Mouse (Mus musculus) retina, adult 2 months (tissue): ENCODE data around the gene Calhm1.
"Not testable (repeated sequence)": the region's sequence is repeated elsewhere in the genome, so short reads cannot be mapped to it uniquely, and the experiment has no call there.

ENCODE experiments used
- DNase-seq: peaks from one replicate; pipeline ENCODE4 v3.0.0-alpha.2; 2012; ENCODE audit warnings: low read depth, low spot score

Gene Calhm1

GRCm38 (mm10) chr19:47153767-47154166 is 9.7 kb upstream of the Calhm1 start:
- DNase-seq = no peak

DNA sequence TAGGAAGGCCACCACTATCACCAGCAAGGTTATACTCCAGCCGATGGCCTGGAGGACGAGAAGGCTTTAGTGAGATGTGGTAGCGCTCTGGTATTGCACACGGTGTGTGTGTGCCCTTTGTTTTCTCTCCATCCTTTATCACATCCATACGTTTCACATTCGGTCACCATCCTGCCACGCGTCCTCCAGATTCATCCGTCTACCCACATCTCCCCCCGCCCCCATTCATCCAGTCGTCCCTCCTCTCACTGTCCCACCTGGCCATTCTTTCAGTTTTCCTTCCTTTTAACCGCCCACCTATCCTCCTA is 8.0 kb upstream of the Calhm1 start:
- DNase-seq = no peak

DNA sequence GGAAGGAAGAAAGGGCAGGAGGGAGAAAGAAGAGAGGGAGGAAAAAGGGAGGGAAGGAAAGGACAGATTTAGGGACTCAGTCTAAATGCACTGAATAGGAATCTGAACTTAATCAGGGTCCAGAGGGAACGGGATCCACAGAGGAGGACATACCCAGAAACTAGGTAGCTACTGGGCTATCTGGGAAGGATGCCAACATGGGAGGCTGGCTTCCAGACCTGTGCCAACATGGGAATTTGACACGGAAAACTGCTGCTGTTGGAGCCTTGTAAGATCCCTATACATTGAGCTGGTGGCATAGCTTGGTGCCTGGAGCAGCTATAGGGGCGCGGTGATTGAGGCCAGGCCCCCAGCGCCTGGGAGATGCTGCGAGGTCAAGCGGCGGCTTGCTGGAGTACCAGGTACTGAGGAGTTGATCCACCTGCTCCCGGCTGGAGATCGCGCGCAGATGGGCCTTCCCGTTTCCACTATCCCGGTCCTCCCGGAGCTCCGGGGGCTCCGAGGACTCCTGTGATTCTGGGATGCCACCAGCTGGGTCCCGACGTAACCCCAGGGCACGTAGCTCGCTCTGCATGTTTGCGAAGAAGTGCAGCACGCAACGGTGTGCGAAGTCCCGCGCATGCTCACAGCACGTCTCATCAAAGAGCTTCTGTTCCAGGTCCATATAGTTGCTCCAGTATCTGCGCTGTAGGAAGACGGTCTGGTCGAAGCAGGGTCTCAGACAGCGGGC is 7.4 kb upstream of the Calhm1 start:
- DNase-seq = no peak

DNA sequence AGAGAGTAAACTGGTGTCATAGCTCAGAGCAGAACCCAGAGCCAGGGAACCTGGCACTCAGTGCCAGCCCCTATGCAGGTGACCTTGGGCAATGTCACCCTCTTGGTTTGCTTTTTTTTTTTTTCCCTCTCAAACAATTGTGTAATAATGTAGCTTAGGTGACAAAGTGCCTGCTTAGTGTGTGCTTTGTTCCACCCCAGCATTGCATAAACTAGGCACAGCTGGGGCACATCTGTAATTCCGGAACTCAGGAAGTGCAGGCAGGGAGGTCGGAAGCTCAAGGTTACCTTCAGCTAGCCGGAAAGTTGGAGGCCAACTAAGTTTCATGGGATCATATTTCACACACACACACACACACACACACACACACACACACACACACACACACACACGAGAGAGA is 5.8 kb upstream of the Calhm1 start:
- DNase-seq = no peak

GRCm38 (mm10) chr19:47148267-47148847 is 4.3 kb upstream of the Calhm1 start:
- DNase-seq = no peak

DNA sequence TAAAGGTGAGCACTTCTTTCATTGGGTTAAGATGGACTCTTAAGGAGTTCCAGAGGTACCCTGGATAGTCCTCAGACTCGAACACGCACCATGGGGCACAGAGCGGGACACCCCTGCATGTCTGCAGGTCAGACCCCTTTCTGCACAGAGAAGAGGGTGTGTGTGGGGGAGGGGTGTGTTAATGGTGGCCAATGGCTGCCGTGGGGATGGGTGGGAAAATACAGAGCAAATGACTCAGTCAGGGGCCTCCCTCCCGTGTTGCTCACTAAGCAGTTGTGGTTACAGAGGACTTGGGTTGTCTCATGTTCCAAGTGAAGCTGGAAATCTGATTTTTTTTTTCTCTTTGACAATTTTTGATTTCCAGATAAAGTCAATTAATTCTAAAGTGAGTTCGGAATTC is 1.6 kb downstream of the Calhm1 start:
- no peak for DNase-seq

DNA sequence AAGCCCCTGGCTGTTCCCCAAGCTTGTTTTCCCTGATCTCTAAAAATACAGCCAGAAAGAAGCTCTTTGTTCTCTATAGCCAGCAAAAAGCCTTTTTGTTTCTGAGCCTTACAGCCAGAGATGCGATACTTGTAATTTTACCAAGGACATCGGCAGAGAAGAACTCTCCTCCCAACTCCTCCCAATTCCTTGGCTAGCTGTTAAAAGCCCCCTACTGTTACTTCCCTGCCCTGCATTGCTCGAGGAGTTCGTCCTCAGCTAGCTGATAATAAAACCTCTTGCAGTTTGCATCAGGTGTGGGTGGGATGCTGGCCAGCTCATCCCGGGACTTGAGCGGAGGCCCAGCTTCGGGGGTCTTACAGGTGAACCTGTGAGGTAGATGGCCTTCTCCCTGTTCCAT is 4.4 kb downstream of the Calhm1 start:
- not testable (repeated sequence) for DNase-seq

DNA sequence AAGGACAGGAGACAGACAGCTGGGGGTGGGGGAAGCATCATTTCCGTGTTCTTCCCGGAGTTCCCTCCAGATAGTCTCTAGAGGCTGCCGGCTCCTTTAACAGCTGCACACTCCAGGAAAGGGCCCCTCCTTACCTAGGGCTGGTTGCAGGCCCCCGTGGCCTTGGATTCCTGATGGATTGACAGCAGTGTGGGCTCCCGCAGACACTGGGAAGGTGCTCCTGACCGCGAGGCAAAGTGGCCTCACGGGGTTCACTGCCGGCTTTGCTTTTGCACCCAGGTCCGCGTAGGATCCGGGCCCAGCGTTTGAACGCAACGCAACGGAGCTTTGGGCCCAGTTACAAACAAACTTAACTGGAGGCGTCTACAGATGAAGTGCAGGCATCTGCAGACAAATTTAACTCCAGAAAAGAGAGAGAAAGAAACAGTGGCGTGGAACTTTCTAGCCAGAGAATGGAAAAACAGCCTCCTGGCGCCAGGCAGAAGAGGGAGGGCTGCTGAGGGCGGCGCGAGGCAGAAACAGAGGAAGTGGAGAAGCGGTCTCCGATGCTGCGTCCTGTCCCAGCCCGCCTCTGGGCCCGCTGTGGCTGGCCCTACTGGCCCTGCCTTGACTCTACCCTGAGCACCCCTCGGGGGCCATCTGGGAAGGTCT is 6.2 kb downstream of the Calhm1 start, which contains the start of gene Calhm2:
Gene Calhm2 (minus strand): TSS at position 524 of the 651 bp plus-strand sequence.
- DNase-seq = no peak

GRCm38 (mm10) chr19:47137051-47137581 is 6.9 kb downstream of the Calhm1 start:
- no peak for DNase-seq

- no peak for DNase-seq
Observed at GRCm38 (mm10) chr19:47136170-47136569, 7.9 kb downstream of the Calhm1 start.

- no peak for DNase-seq
Observed at GRCm38 (mm10) chr19:47135568-47135967, 8.5 kb downstream of the Calhm1 start.

- DNase-seq = no peak
Observed at GRCm38 (mm10) chr19:47133161-47133560, 10.9 kb downstream of the Calhm1 start.

- DNase-seq = no peak
Observed at GRCm38 (mm10) chr19:47130551-47131125, 13.4 kb downstream of the Calhm1 start.

- no peak for DNase-seq
Observed at GRCm38 (mm10) chr19:47128835-47129234, 15.2 kb downstream of the Calhm1 start.

DNA sequence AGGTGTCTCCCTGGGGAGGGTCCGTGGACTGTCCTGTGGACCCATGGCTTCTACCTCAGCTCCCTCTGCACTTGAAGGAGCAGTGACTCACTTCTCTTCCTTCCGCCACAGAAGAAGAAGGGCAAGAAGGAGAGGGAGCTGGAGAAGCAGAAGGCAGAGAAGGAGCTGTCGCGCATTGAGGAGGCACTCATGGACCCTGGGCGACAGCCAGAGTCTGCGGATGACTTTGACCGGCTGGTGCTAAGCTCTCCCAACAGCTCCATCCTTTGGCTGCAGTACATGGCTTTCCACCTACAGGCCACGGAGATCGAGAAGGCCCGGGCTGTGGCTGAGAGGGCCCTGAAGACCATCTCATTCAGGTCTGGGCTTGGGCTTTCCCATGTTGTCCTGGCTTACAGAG is 15.9 kb downstream of the Calhm1 start:
- no peak for DNase-seq

GRCm38 (mm10) chr19:47122802-47123201 is 21.3 kb downstream of the Calhm1 start:
- DNase-seq = no peak

DNA sequence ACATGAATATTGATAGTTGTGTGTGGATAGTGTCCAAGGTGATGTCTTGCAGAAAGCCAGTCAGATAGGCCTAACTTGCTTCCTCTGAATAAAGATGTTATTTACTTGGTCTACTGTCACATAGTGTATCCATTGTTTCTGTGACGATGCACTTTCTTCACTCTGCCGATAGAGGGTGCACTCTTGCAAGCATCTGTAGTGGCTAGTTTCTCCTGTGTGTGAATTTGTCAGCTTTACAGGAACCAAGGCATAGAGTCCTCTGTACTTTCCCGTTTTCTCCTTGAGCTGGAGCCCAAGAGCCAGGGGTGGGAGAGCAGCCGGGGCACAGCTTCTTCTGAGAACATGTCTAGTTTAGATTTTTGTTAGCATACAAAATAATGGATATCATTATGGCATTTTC is 23.0 kb downstream of the Calhm1 start:
- DNase-seq = no peak

DNA sequence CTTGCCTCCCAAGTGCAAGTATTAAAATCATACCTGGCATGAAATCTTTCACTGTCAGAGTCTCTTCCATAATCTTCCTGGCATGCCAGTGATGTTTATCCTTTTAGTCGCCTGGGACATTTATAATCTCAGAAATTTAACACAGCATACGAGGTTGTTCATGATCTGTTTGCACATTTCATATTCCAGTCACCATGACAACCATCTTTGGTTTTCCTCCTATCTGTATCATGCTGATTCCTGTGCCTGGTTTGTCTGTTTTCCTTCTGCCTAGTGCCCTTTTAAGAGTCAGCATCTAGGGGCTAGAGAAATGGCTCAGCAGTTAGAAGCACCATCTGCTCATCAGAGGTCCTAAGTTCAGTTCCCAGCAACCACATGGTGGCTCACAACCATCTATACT is 25.4 kb downstream of the Calhm1 start:
- DNase-seq = no peak

GRCm38 (mm10) chr19:47104641-47105271 is 39.3 kb downstream of the Calhm1 start:
- DNase-seq = no peak

GRCm38 (mm10) chr19:47101080-47101479 is 43.0 kb downstream of the Calhm1 start:
- no peak for DNase-seq
